Mouse (Mus musculus): ENCODE measurements around the gene Txndc5. TPM values are rescaled to one million over a fixed set of nuclear protein-coding genes. Genes with fewer than 3 reads are reported as not detected.

Gene Txndc5
- total RNA-seq (2023), result 34.5 TPM

GRCm38 (mm10) chr13:38528687-38529294, at the start of gene Txndc5:
Gene Txndc5, minus strand, starts transcription at chr13:38528824.

Other genes with a start within 250 kb of the Txndc5 start
- 0.30 TPM for gene Bmp6, start 183.7 kb downstream of the Txndc5 start, total RNA-seq (2023)
- 6.7 TPM for gene Bloc1s5, start 106.3 kb upstream of the Txndc5 start, total RNA-seq (2023)
- 27.9 TPM for gene Eef1e1, start 130.2 kb upstream of the Txndc5 start, total RNA-seq (2023)

Measured in CD4-positive naive resting alpha-beta T cell, adult 57 days (primary cell).